Mouse (Mus musculus): ENCODE data around the gene Fam208b. TPM values are rescaled to one million over a fixed set of nuclear protein-coding genes. Genes with fewer than 3 reads are reported as not detected.
A peak's percentile ranks its signal among the peaks of the same experiment; 100 is the strongest.

The Fam208b gene
- total and polyA plus RNA-seq, 3 experiments = 12.5 to 28.1 (median 26.4) TPM

- Histone ChIP-seq H3K9me3 (replicated peaks; ENCODE audit: low read length) (no peaks in the 10 kb centered on the region), H3K4me1 (ENCODE audit: control insufficient read depth in 1 of 2, insufficient read depth in 2 of 2) (peaks cover 0 to 8% of the 10 kb centered on the region in 2 experiments; a peak in 2 of 4 replicates), H3K4me2 (ENCODE audit: insufficient read depth, low read depth, poor library complexity, severe bottlenecking) (peak overlapping the region; percentile 53), H3K79me2 (replicated peaks; ENCODE audit: control insufficient read depth, extremely low read depth, insufficient read depth, poor library complexity, severe bottlenecking) (peaks cover 24% of the 10 kb centered on the region), H3K4me3 (replicated peaks in 1 of 3; ENCODE audit: low read depth in 2 of 3, low read length in 2 of 3, poor library complexity in 1 of 3) (peak overlapping the region; percentile 98 to 100 (median 99)), H3K36me3 (replicated peaks in 1 of 2; ENCODE audit: control insufficient read depth in 1 of 2, insufficient read depth in 1 of 2, low read length in 1 of 2) (peaks cover 0 to 2% of the 10 kb centered on the region in 2 experiments), H3K27ac (ENCODE audit: insufficient read depth, low read depth) (peak overlapping the region; percentile 94), H3K9ac (ENCODE audit: insufficient read depth, low read depth) (peak overlapping the region; percentile 86), H3K27me3 (replicated peaks) (no peaks in the 10 kb centered on the region)
- TF ChIP-seq MXI1 (IDR thresholded peaks at IDR 0.05; ENCODE audit: low read depth, low read length) (peak; percentile 55; the same call in 1 of the 2 replicates), UBTF (IDR thresholded peaks at IDR 0.05; ENCODE audit: low read depth, low read length) (peak; percentile 57; the same call in 1 of the 2 replicates), MAZ (IDR thresholded peaks at IDR 0.05; ENCODE audit: low read depth, low read length) (0 out of 2 replicates have a peak, but pooled peaks have one; percentile 1), BHLHE40 (IDR thresholded peaks at IDR 0.05; ENCODE audit: low read depth, low read length) (no peak; the same call in 1 of the 2 replicates)
- peak; percentile 28 for DNase-seq (ENCODE audit: extremely low read depth)
- in situ Hi-C loops (cut with MboI; ENCODE audit: low pct_ligation_motif_present, low pct_unique_long_range_greater_than_20kb, low sequenced_read_pairs) (no loop called here), dilution Hi-C loops (cut with MboI; ENCODE audit: extremely low pct_ligation_motif_present, extremely low pct_unique_long_range_greater_than_20kb, low sequenced_read_pairs) (no loop called here)
Observed at GRCm38 (mm10) chr13:3610118-3610794, 652 bp downstream of the Fam208b start.

GRCm38 (mm10) chr13:3609780-3610117 is 1.2 kb downstream of the Fam208b start:
- peak; percentile 45 for DNase-seq (ENCODE audit: extremely low read depth)
- H3K4me1 ChIP-seq (ENCODE audit: control insufficient read depth in 1 of 2, insufficient read depth in 2 of 2) = peaks cover 0 to 8% of the 10 kb centered on the region in 2 experiments; a peak in 2 of 4 replicates
- in situ Hi-C loops (cut with MboI; ENCODE audit: low pct_ligation_motif_present, low pct_unique_long_range_greater_than_20kb, low sequenced_read_pairs) = no loop called here
- peak overlapping the region; percentile 98 to 100 (median 99) for H3K4me3 ChIP-seq (replicated peaks in 1 of 3; ENCODE audit: low read depth in 2 of 3, low read length in 2 of 3, poor library complexity in 1 of 3)
- dilution Hi-C loops (cut with MboI; ENCODE audit: extremely low pct_ligation_motif_present, extremely low pct_unique_long_range_greater_than_20kb, low sequenced_read_pairs) = no loop called here
- peak overlapping the region; percentile 86 for H3K9ac ChIP-seq (ENCODE audit: insufficient read depth, low read depth)
- H3K27ac ChIP-seq (ENCODE audit: insufficient read depth, low read depth) = peak overlapping the region; percentile 94; the same call in 1 of the 2 replicates
- peaks cover 0 to 2% of the 10 kb centered on the region in 2 experiments for H3K36me3 ChIP-seq (replicated peaks in 1 of 2; ENCODE audit: control insufficient read depth in 1 of 2, insufficient read depth in 1 of 2, low read length in 1 of 2)
- H3K79me2 ChIP-seq (replicated peaks; ENCODE audit: control insufficient read depth, extremely low read depth, insufficient read depth, poor library complexity, severe bottlenecking) = peaks cover 26% of the 10 kb centered on the region
- H3K4me2 ChIP-seq (ENCODE audit: insufficient read depth, low read depth, poor library complexity, severe bottlenecking) = peak overlapping the region; percentile 53; the same call in 1 of the 2 replicates
- TF ChIP-seq CHD1 (IDR thresholded peaks at IDR 0.05; ENCODE audit: low read depth, low read length) (0 out of 2 replicates have a peak, but pooled peaks have one; percentile 55), KAT2A (IDR thresholded peaks at IDR 0.05; ENCODE audit: insufficient replicate concordance, low read length) (no peak), ZNF384 (IDR thresholded peaks at IDR 0.05; ENCODE audit: low read depth, low read length) (0 out of 2 replicates have a peak, but pooled peaks have one; percentile 6), SIN3A (IDR thresholded peaks at IDR 0.05; ENCODE audit: low read length) (0 out of 2 replicates have a peak, but pooled peaks have one; percentile 58), USF2 (conservative IDR thresholded peaks at IDR 0.05; ENCODE audit: low read depth, low read length) (no peak), ETS1 (conservative IDR thresholded peaks at IDR 0.05; ENCODE audit: low read depth, low read length) (0 out of 2 replicates have a peak, but pooled peaks have one; percentile 5), MAZ (IDR thresholded peaks at IDR 0.05; ENCODE audit: low read depth, low read length) (0 out of 2 replicates have a peak, but pooled peaks have one; percentile 10), JUND (conservative IDR thresholded peaks at IDR 0.05; ENCODE audit: low read depth, low read length) (no peak), ZC3H11A (IDR thresholded peaks at IDR 0.05; ENCODE audit: low read depth, low read length) (no peak), CHD2 (IDR thresholded peaks at IDR 0.05; ENCODE audit: low read length) (no peak), RCOR1 (conservative IDR thresholded peaks at IDR 0.05; ENCODE audit: low read depth, low read length) (no peak; the same call in 1 of the 2 replicates)
- H3K9me3 ChIP-seq (replicated peaks; ENCODE audit: low read length) = no peaks in the 10 kb centered on the region
- no peaks in the 10 kb centered on the region for H3K27me3 ChIP-seq (replicated peaks)

Measured in CH12.LX (cell line).